Comparison of ENCODE assay signal across 8 mouse cellular contexts in genomic region chrX:153831951-153832561, GRCm38 (mm10).
DNase-seq lines count a peak whose midpoint lies in the region.

Gene Spin2c, plus strand, starts transcription at chrX:153832225.

- DNase-seq in WW6 (ENCODE audit: low read depth, low spot score) = peak; percentile 31
- DNase-seq in cerebellum, postnatal 10 days = peak; percentile 75 to 79
- DNase-seq in frontal cortex, postnatal 25 days (ENCODE audit: low spot score in 2 of 2) = peak; percentile 6 to 19
- DNase-seq in hindlimb bud, embryonic 11.5 days (ENCODE audit: extremely low spot score, low read depth, low spot score) = peak; percentile 52
- peak; percentile 9 for DNase-seq in left cerebral cortex, adult 11 months (ENCODE audit: low spot score)
- peak; percentile 24 for DNase-seq in lung, postnatal 14 days
- DNase-seq in retina, postnatal 7 days (ENCODE audit: low read depth, low spot score) = peak; percentile 8
- peak; percentile 24 to 63 for DNase-seq in urinary bladder, postnatal 4 days (ENCODE audit: low spot score in 2 of 2)

Comparison
In these comparisons a context has a peak if more than half of its experiments do, and no peak if none do; other contexts are left out.
1. Peak in every context shown above with its lines: DNase-seq.
2. DNase-seq: peak in every context shown above with its lines; median percentile 77 in cerebellum, postnatal 10 days; 52 in hindlimb bud, embryonic 11.5 days; 44 in urinary bladder, postnatal 4 days; 31 in WW6; 24 in lung, postnatal 14 days; 12 in frontal cortex, postnatal 25 days; 9 in left cerebral cortex, adult 11 months; 8 in retina, postnatal 7 days.